Mouse (Mus musculus) brain, adult 2 months (tissue): Measurements from ENCODE around the gene Klrb1b.
A peak's percentile ranks its signal among the peaks of the same experiment; 100 is the strongest.
"Not testable (repeated sequence)": the region's sequence is repeated elsewhere in the genome, so short reads cannot be mapped to it uniquely, and the experiment has no call there.

Source experiments
- DNase-seq: peaks from one replicate; pipeline ENCODE4 v3.0.0; 2011; ENCODE audit warnings: low read depth, low spot score

Gene Klrb1b

DNA sequence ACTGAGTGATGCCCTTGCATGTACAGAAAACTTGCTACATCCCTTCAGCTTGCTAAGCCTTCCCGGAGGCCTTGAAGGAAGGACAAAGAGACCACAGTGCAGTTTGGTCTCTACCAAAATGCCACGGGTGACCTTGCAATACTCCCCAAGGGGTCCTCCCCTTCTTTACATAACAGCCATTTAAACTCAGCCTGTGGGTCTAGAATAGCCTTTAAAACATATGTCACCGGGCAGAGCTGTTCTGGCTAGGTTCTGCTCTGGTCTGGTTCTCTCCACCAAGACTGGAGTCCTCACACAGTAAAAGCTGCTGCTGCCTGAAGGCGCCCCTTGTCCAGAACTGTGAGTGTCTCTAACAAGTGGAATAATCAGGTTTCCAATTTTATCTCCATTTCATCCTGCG, 25.4 kb downstream of the Klrb1b start:
- peak; percentile 12 for DNase-seq

DNA sequence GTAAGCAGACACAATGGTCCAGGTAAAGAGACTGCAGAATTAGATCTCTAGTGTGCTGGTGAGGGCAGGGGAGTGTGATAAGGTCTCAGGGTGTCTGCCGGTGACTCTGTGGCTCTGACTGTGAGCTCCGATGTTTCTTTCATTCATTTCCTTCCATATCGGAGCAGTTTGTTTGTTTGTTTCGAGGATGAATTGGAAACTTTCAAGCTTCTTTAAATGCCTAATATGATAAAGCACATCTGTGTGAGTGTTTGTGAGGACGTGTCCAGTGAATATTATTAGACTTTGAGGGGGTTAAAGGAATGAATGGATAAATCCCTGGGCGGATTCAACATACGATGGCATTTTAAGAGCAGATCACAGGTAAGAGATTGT, 26.2 kb downstream of the Klrb1b start:
- peak; percentile 14 for DNase-seq

DNA sequence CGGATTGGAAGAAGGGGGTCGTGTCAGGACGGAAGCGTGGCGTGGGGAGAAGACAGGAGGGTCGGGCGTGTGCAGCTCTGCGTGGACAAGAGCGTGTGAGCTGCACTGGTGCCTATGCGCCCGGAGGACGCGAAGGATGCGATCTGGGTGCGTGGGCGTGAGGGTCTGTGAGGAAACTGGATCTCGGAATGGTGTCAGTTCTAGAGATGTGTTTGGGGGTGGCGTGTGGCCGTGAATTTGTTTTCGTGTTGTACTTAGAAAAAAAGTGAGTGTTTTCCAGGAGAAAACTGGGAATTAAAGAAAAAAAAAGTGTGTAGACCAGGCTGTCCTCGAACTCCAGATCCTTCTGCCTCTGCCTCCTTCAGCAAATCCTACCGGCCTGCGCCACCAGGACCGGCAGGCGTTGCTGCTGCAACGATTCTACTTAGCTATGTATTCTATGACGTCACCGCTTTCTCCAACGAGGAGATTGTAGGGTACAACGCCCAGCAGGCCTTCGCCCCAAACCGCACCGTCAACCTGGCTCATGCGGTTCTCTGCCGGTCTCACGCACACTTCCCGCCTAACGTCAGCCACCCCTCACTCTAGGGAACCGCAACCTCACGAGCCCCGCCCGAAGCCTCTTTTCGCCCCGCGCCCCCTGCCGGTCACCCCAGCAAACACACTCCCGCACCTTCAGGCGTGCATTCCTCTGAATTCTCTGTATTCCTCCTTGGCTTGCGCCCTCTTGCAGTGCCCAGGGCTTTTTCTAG, 26.8 kb downstream of the Klrb1b start:
- DNase-seq, result peak; percentile 95

GRCm38 (mm10) chr6:128798772-128799143, 27.4 kb downstream of the Klrb1b start:
- DNase-seq, result peak; percentile 83

GRCm38 (mm10) chr6:128797936-128798771, 28.0 kb downstream of the Klrb1b start:
- peak; percentile 52 for DNase-seq

GRCm38 (mm10) chr6:128797185-128797905, 28.8 kb downstream of the Klrb1b start:
- no peak for DNase-seq

- no peak for DNase-seq
These were observed 29.7 kb downstream of the Klrb1b start for GRCm38 (mm10) chr6:128796321-128796955.

DNA sequence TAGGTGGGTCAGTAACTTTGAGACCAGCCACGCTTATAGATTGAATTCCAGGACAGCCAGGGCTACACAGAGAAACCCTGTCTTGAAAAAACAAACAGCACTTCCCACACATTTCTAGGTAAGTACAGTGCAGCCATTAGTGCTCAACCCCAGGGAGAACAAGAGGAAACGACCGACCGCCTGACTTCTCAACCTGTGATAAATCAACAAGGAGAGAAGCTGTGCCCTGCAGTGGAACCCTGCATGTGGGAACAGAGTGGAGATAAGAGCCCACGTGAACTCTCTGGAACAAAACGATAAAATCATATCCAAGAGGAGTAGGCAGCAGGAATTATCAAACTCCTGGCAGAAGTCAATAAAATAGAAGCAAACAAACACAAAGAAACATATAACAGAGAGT, 32.4 kb downstream of the Klrb1b start:
- no peak for DNase-seq

DNA sequence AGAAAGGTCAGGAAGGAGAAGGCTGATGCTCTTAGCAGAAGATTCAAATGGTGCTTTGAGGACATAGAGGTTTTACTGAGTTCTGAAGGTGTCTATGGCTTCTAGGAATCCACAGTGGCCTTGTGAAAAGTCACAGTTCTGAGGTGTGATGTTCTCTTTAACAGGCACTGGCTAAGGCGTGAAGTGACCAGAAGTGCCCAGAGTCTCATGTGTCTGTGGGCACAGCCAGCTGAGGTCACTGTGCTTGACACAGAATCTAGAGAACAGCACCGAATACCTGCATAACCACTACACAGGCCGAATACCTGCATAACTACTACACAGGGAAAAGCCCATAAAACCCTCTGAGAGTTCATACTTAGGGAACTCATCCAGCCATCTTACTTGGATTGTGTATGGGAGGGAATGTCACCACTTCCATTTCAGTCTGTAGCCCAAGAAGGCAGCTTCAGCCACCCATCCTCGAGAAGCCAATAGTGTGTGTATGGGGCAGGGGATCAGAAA, 35.6 kb downstream of the Klrb1b start:
- not testable (repeated sequence) for DNase-seq

DNA sequence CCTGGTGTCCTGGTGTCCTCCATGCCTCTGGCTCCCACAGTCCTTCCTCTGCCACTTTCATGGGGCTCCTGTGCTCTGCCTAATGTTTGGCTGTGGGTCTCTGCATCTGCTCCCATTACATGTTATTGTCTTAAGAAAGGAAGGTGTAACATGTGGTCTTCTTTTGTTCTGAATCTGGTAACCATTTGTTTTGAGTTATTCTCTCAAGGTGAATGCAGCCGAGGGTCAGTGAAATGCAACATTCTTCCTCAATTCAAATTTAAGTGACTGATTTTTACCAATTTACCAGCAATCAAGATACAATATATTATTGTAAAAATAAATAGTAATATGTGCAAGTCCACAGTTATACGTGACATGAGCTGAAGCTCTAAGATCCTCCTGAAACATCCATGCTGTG, 37.0 kb downstream of the Klrb1b start, which contains the start of gene Klrb1c:
TSS of gene Klrb1c (minus strand) at position 101 of the 400 bp plus-strand sequence.
- DNase-seq, result no peak

- DNase-seq, result no peak
These were observed 37.6 kb downstream of the Klrb1b start for GRCm38 (mm10) chr6:128788517-128788916.

DNA sequence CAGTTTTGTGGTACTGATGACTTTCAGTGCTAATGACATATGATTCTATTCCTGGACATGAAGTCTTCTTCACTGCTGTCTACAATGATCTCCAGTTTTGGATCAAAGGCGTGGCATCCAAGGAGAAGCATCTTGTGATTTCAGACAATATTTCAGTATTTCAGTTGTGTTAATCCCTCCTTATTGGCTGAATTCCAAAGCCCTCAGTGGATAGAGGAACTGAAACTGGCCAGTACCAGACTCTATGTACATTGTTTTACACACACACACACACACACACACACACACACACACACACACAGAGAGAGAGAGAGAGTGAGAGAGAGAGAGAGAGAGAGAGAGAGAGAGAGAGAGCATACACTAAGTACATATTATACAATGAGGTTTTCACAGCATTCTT, 39.7 kb downstream of the Klrb1b start:
- DNase-seq, result not testable (repeated sequence)

DNA sequence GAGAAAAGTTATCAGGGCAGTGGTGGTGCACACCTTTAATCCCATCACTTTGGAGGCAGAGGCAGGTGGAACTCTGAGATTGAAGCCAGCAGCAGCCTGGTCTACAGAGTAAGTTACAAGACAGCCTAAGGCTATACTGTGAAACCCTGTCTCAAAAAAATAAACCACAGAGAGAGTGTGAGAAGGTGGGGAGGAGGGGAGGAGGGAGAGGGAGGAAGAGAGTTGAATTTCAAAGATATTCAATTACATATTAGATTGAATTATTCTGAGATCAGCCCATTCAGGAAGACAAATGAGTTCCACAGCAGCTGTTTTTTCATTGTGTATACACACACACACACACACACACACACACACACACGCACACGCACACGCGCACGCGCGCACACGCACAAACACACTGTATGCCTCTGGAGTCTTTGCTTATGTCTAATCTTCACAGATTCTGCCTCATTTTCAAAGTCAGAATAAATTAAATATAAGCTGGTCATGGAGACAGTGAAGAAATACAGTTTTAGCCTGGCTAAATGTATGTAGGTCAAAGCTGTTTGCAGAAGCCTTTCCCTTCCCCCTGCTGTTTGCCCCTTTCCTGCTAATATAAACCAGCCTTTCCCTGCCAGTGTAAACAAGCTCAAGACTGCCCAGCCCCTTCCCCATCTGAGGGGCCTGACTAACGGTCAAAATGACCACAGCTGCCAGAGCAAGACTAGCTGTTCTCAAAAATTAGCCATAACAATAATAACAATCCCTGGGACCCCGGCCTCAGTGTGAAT, 56.5 kb downstream of the Klrb1b start:
- no peak for DNase-seq

GRCm38 (mm10) chr6:128768047-128768446, 58.1 kb downstream of the Klrb1b start:
- no peak for DNase-seq

- peak; percentile 64 for DNase-seq
These were observed 59.5 kb downstream of the Klrb1b start for GRCm38 (mm10) chr6:128766486-128767254.

- DNase-seq, result no peak
These were observed 60.9 kb downstream of the Klrb1b start for GRCm38 (mm10) chr6:128765211-128765610.

DNA sequence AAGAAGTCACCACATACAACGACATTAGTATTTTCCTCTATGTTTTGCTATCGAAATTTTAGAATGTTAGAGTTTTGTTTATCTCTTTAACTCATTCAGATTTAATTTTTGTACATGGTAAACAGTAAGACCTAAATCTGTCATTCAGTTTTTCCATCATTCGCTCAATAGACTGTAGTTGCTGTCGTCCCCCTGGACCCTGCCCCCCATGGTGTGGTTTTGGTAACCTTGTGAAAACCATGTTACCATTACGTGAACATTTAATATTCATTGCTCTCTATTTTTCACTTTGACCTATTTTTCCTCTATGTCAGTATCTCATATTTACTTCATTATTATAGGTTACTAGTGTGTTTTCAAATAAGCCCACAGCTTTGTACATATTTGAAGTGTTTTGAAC, 61.5 kb downstream of the Klrb1b start:
- DNase-seq, result no peak

DNA sequence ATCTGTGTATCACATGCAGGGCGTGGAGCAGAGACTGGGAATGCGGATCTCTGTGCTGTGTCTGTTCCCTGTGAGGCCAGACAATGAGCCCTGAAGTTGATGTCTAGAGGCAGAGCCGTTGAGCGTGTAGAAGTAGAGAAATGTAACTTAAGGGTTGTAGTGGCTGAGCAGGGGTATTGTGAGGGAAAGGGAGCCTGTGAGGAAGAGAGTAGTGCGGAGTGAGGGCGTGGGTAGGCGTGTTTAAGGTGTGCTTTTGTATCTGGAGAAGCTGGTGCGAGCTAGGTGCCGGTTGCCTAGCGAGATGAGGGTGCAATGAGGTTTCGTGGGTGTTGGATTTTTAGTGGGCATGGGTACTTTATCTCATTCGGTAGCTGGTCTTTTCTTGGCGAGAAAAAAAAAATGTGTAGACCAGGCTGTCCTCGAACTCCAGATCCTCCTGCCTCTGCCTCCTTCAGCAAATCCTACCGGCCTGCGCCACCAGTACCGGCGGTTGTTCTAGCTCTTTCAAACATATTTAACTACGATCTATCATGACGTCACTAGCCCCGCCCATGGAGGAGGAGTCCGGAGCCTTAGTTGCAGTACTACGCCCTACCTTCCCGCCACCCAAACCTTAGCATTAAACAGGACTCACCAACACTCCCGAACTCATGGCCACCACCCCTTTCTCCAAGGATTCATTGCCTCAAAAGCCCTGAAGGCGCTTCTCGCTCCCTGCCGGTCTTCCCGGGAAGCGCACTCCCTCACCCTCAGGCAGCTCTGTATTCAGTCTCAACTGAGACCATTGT, 62.2 kb downstream of the Klrb1b start:
- peak; percentile 99 for DNase-seq
